Mouse (Mus musculus): ENCODE data around the gene Plin3.

DNA sequence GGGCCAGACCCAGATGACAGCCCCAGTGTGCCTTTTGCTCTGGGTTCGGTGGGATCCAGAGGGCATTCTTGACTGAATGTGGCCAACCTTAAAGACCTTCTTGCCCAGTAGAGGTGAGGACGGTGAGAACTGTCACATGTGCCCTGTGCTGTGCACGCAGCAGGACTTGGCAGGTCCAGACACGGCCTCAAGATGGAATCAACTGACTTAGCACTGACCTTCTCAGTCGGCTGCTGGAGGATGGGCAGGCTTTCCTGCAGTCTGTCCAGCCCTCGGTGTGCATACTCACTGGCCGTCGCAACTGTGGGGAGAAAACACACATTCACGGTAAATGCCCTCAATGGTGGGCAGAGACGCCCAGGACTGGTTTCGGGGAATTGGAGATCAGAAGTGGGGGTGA is 6.7 kb downstream of the Plin3 start:
- no peak for TF ChIP-seq GATA1 (IDR thresholded peaks at IDR 0.05; ENCODE audit: borderline replicate concordance, low read length)
- no peak for TF ChIP-seq FLI1 (IDR thresholded peaks at IDR 0.05; ENCODE audit: low read length)

All from megakaryocyte, embryonic 14.5 days (primary cell).